Mouse (Mus musculus) erythroblast, embryonic 14.5 days (primary cell): Measurements from ENCODE around the gene Pde4b.

Source experiments
- GATA1 ChIP-seq: IDR thresholded peaks from 2 replicates; pipeline ENCODE4 v1.6.1; 2012; ENCODE audit warnings: low read length, inconsistent platforms, mixed read lengths
- TAL1 ChIP-seq: IDR thresholded peaks from 3 replicates; pipeline ENCODE4 v1.6.1; 2012; ENCODE audit warnings: low read length, inconsistent platforms, mixed read lengths

DNA sequence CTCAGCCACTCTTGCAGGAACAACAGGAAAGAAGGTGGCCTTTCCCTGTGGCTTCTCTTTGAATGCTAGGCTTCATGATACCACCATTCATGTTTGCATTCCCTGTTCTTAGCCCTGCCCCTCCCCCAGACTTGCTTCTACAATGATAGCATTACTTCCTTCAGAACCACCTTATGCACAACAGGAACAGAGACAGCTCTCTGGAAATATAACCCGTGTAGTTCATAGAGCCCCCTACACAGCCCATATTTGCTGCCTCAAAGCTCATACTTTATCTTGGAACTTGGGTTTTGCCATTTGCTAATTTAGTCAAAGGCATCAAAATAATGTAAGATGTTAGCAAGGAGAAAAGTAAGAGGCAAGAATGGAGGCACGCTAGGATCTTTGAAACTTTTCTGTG is 479.8 kb downstream of the Pde4b start:
- TF ChIP-seq TAL1 (no peak), GATA1 (no peak)
